Mouse (Mus musculus): ENCODE measurements around the gene Cox19. TPM values are rescaled to one million over a fixed set of nuclear protein-coding genes. Genes with fewer than 3 reads are reported as not detected.

Gene Cox19
- polyA plus RNA-seq, 1 experiment from 2014 or later = 91.8 TPM

- H3K9me3 ChIP-seq (ENCODE audit: control insufficient read depth, low read length) = no peaks in the 10 kb centered on the region
- H3K4me1 ChIP-seq (ENCODE audit: control insufficient read depth in 2 of 2, insufficient read depth in 2 of 2, low read length in 2 of 2) = no peaks in the 10 kb centered on the region
- no peaks in the 10 kb centered on the region for H3K36me3 ChIP-seq (ENCODE audit: control insufficient read depth, insufficient read depth, low read length)
- no peak overlapping the region for H3K4me2 ChIP-seq (ENCODE audit: low read length)
- H3K27me3 ChIP-seq (ENCODE audit: control insufficient read depth, insufficient read depth, low read length) = no peaks in the 10 kb centered on the region
- ATAC-seq (ENCODE audit: insufficient number of reproducible peaks, insufficient read depth, low FRiP score, low read depth) = no peak
- H3K27ac ChIP-seq (replicated peaks in 1 of 2; ENCODE audit: control insufficient read depth in 1 of 2, insufficient read depth in 1 of 2, low read depth in 2 of 2, low read length in 2 of 2) = no peak overlapping the region
- H3K9ac ChIP-seq (ENCODE audit: low read length) = no peak overlapping the region
- no peak overlapping the region for H3K4me3 ChIP-seq (ENCODE audit: control insufficient read depth in 1 of 2, insufficient read depth in 1 of 2, low read depth in 1 of 2, low read length in 2 of 2)
- 84% methylated on average over 6 of the region's 6 CpGs for WGBS
These were observed 49.1 kb downstream of the Cox19 start for GRCm38 (mm10) chr5:139302101-139302500.

- H3K4me3 ChIP-seq (ENCODE audit: control insufficient read depth in 1 of 2, insufficient read depth in 1 of 2, low read depth in 1 of 2, low read length in 2 of 2) = no peak overlapping the region
- WGBS = 85% methylated on average over 5 of the region's 5 CpGs
- no peaks in the 10 kb centered on the region for H3K36me3 ChIP-seq (ENCODE audit: control insufficient read depth, insufficient read depth, low read length)
- H3K27me3 ChIP-seq (ENCODE audit: control insufficient read depth, insufficient read depth, low read length) = no peaks in the 10 kb centered on the region
- no peak overlapping the region for H3K4me2 ChIP-seq (ENCODE audit: low read length)
- ATAC-seq (ENCODE audit: insufficient number of reproducible peaks, insufficient read depth, low FRiP score, low read depth) = no peak
- no peaks in the 10 kb centered on the region for H3K9me3 ChIP-seq (ENCODE audit: control insufficient read depth, low read length)
- no peak overlapping the region for H3K9ac ChIP-seq (ENCODE audit: low read length)
- H3K27ac ChIP-seq (replicated peaks in 1 of 2; ENCODE audit: control insufficient read depth in 1 of 2, insufficient read depth in 1 of 2, low read depth in 2 of 2, low read length in 2 of 2) = no peak overlapping the region
- H3K4me1 ChIP-seq (ENCODE audit: control insufficient read depth in 2 of 2, insufficient read depth in 2 of 2, low read length in 2 of 2) = no peaks in the 10 kb centered on the region
These were observed 53.5 kb downstream of the Cox19 start for GRCm38 (mm10) chr5:139297745-139298144.

- Histone ChIP-seq H3K4me3 (ENCODE audit: control insufficient read depth in 1 of 2, insufficient read depth in 1 of 2, low read depth in 1 of 2, low read length in 2 of 2) (no peak overlapping the region), H3K36me3 (ENCODE audit: control insufficient read depth, insufficient read depth, low read length) (no peaks in the 10 kb centered on the region), H3K4me2 (ENCODE audit: low read length) (no peak overlapping the region), H3K27me3 (ENCODE audit: control insufficient read depth, insufficient read depth, low read length) (no peaks in the 10 kb centered on the region), H3K27ac (replicated peaks in 1 of 2; ENCODE audit: control insufficient read depth in 1 of 2, insufficient read depth in 1 of 2, low read depth in 2 of 2, low read length in 2 of 2) (no peak overlapping the region), H3K4me1 (ENCODE audit: control insufficient read depth in 2 of 2, insufficient read depth in 2 of 2, low read length in 2 of 2) (peaks cover 0 to under 1% of the 10 kb centered on the region in 2 experiments; a peak in 1 of 4 replicates), H3K9me3 (ENCODE audit: control insufficient read depth, low read length) (no peaks in the 10 kb centered on the region), H3K9ac (ENCODE audit: low read length) (no peak overlapping the region)
- no peak for ATAC-seq (ENCODE audit: insufficient number of reproducible peaks, insufficient read depth, low FRiP score, low read depth)
- whole genome bisulfite sequencing = 90% methylated on average over 10 of the region's 10 CpGs
These were observed 54.1 kb downstream of the Cox19 start for GRCm38 (mm10) chr5:139297092-139297491.

GRCm38 (mm10) chr5:139294089-139294488 lies 57.1 kb downstream of the Cox19 start:
- Histone ChIP-seq H3K36me3 (ENCODE audit: control insufficient read depth, insufficient read depth, low read length) (no peaks in the 10 kb centered on the region), H3K4me3 (ENCODE audit: control insufficient read depth in 1 of 2, insufficient read depth in 1 of 2, low read depth in 1 of 2, low read length in 2 of 2) (no peak overlapping the region), H3K27me3 (ENCODE audit: control insufficient read depth, insufficient read depth, low read length) (no peaks in the 10 kb centered on the region), H3K4me2 (ENCODE audit: low read length) (no peak overlapping the region), H3K27ac (replicated peaks in 1 of 2; ENCODE audit: control insufficient read depth in 1 of 2, insufficient read depth in 1 of 2, low read depth in 2 of 2, low read length in 2 of 2) (no peak overlapping the region), H3K9ac (ENCODE audit: low read length) (no peak overlapping the region), H3K4me1 (ENCODE audit: control insufficient read depth in 2 of 2, insufficient read depth in 2 of 2, low read length in 2 of 2) (peaks cover 0 to 3% of the 10 kb centered on the region in 2 experiments; a peak in 1 of 4 replicates), H3K9me3 (ENCODE audit: control insufficient read depth, low read length) (no peaks in the 10 kb centered on the region)
- 76% methylated on average over 2 of the region's 2 CpGs for WGBS
- ATAC-seq (ENCODE audit: insufficient number of reproducible peaks, insufficient read depth, low FRiP score, low read depth) = no peak

- Histone ChIP-seq H3K4me3 (ENCODE audit: control insufficient read depth in 1 of 2, insufficient read depth in 1 of 2, low read depth in 1 of 2, low read length in 2 of 2) (no peak overlapping the region), H3K27ac (replicated peaks in 1 of 2; ENCODE audit: control insufficient read depth in 1 of 2, insufficient read depth in 1 of 2, low read depth in 2 of 2, low read length in 2 of 2) (no peak overlapping the region), H3K27me3 (ENCODE audit: control insufficient read depth, insufficient read depth, low read length) (no peaks in the 10 kb centered on the region), H3K9ac (ENCODE audit: low read length) (no peak overlapping the region), H3K9me3 (ENCODE audit: control insufficient read depth, low read length) (no peaks in the 10 kb centered on the region), H3K4me2 (ENCODE audit: low read length) (no peak overlapping the region), H3K4me1 (ENCODE audit: control insufficient read depth in 2 of 2, insufficient read depth in 2 of 2, low read length in 2 of 2) (peaks cover 0 to 3% of the 10 kb centered on the region in 2 experiments; a peak in 1 of 4 replicates), H3K36me3 (ENCODE audit: control insufficient read depth, insufficient read depth, low read length) (no peaks in the 10 kb centered on the region)
- 63% methylated on average over 6 of the region's 6 CpGs for WGBS
- ATAC-seq (ENCODE audit: insufficient number of reproducible peaks, insufficient read depth, low FRiP score, low read depth) = no peak
These were observed 59.2 kb downstream of the Cox19 start for GRCm38 (mm10) chr5:139291811-139292560.

- Histone ChIP-seq H3K4me3 (ENCODE audit: control insufficient read depth in 1 of 2, insufficient read depth in 1 of 2, low read depth in 1 of 2, low read length in 2 of 2) (no peak overlapping the region), H3K36me3 (ENCODE audit: control insufficient read depth, insufficient read depth, low read length) (no peaks in the 10 kb centered on the region), H3K27ac (replicated peaks in 1 of 2; ENCODE audit: control insufficient read depth in 1 of 2, insufficient read depth in 1 of 2, low read depth in 2 of 2, low read length in 2 of 2) (no peak overlapping the region), H3K4me2 (ENCODE audit: low read length) (no peak overlapping the region), H3K27me3 (ENCODE audit: control insufficient read depth, insufficient read depth, low read length) (no peaks in the 10 kb centered on the region), H3K9ac (ENCODE audit: low read length) (no peak overlapping the region), H3K4me1 (ENCODE audit: control insufficient read depth in 2 of 2, insufficient read depth in 2 of 2, low read length in 2 of 2) (peaks cover 0 to 3% of the 10 kb centered on the region in 2 experiments; a peak in 1 of 4 replicates), H3K9me3 (ENCODE audit: control insufficient read depth, low read length) (no peaks in the 10 kb centered on the region)
- no peak for ATAC-seq (ENCODE audit: insufficient number of reproducible peaks, insufficient read depth, low FRiP score, low read depth)
- 77% methylated on average over 12 of the region's 12 CpGs for WGBS
These were observed 60.6 kb downstream of the Cox19 start for GRCm38 (mm10) chr5:139290467-139291259.

GRCm38 (mm10) chr5:139288591-139288990 lies 62.6 kb downstream of the Cox19 start:
- no peaks in the 10 kb centered on the region for H3K9me3 ChIP-seq (ENCODE audit: control insufficient read depth, low read length)
- no peak overlapping the region for H3K4me2 ChIP-seq (ENCODE audit: low read length)
- WGBS = 75% methylated on average over 4 of the region's 4 CpGs
- no peaks in the 10 kb centered on the region for H3K27me3 ChIP-seq (ENCODE audit: control insufficient read depth, insufficient read depth, low read length)
- H3K36me3 ChIP-seq (ENCODE audit: control insufficient read depth, insufficient read depth, low read length) = no peaks in the 10 kb centered on the region
- H3K4me3 ChIP-seq (ENCODE audit: control insufficient read depth in 1 of 2, insufficient read depth in 1 of 2, low read depth in 1 of 2, low read length in 2 of 2) = no peak overlapping the region
- no peak for ATAC-seq (ENCODE audit: insufficient number of reproducible peaks, insufficient read depth, low FRiP score, low read depth)
- H3K9ac ChIP-seq (ENCODE audit: low read length) = no peak overlapping the region
- peaks cover 0 to 3% of the 10 kb centered on the region in 2 experiments; a peak in 1 of 4 replicates for H3K4me1 ChIP-seq (ENCODE audit: control insufficient read depth in 2 of 2, insufficient read depth in 2 of 2, low read length in 2 of 2)
- H3K27ac ChIP-seq (replicated peaks in 1 of 2; ENCODE audit: control insufficient read depth in 1 of 2, insufficient read depth in 1 of 2, low read depth in 2 of 2, low read length in 2 of 2) = no peak overlapping the region

Data from heart, embryonic 14.5 days (tissue).